Mouse (Mus musculus) C2C12 (cell line): ENCODE results near the gene Tmem30a.

ENCODE experiments used
- CTCF ChIP-seq: IDR thresholded peaks from one replicate; pipeline ENCODE4 v1.5.1; 2011; ENCODE audit not compliant: control insufficient read depth, insufficient read depth, insufficient read length
- MAX ChIP-seq: IDR thresholded peaks from one replicate; pipeline ENCODE4 v1.6.1; 2011; ENCODE audit warnings: mild to moderate bottlenecking, control low read depth
- MYOD1 ChIP-seq: IDR thresholded peaks from one replicate; pipeline ENCODE4 v1.6.1; 2011; ENCODE audit warnings: low read depth; ENCODE audit not compliant: control insufficient read depth, insufficient read length
- MYOG ChIP-seq: IDR thresholded peaks from one replicate; pipeline ENCODE4 v1.6.1; 2011; ENCODE audit not compliant: control insufficient read depth, insufficient read length; ENCODE audit errors: extremely low read depth
- USF1 ChIP-seq: IDR thresholded peaks from one replicate; pipeline ENCODE4 v1.6.1; 2011; ENCODE audit warnings: low read depth, mild to moderate bottlenecking, control low read depth, moderate library complexity

DNA sequence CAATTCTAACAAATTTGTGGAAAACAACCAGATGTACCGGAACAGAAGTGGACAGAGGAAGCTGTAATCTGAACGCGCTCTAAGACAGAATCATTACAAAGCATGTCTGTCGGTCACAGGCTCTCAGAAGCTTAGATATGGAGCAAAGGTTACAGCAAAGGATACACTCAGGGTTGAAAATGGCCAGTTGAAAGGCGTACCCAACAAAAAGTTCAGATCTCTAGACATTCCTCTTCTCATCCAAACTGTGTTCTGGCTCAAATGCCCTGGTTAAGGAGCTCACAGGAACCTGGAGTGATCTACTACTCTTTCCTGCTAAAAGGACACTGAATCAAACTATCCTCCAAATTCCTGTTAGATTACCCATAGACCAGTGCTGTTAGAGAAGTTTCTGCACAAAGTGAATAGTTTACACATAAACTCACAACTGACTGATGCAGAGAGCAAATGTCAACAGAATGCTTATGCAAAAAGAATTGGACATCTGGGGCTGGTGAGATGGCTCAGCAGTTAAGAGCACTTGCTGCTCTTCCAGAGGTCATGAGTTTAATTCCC is 26.2 kb downstream of the Tmem30a start:
- TF ChIP-seq MYOG (no peak), CTCF (no peak), MAX (no peak), MYOD1 (no peak), USF1 (no peak)
